Mouse (Mus musculus): Measurements from ENCODE around the gene Gm17482. TPM values are rescaled to one million over a fixed set of nuclear protein-coding genes. Genes with fewer than 3 reads are reported as not detected.
"Not testable (repeated sequence)": the region's sequence is repeated elsewhere in the genome, so short reads cannot be mapped to it uniquely, and the experiment has no call there.

The Gm17482 gene
- polyA plus RNA-seq, 1 experiment from 2014 or later = not detected

DNA sequence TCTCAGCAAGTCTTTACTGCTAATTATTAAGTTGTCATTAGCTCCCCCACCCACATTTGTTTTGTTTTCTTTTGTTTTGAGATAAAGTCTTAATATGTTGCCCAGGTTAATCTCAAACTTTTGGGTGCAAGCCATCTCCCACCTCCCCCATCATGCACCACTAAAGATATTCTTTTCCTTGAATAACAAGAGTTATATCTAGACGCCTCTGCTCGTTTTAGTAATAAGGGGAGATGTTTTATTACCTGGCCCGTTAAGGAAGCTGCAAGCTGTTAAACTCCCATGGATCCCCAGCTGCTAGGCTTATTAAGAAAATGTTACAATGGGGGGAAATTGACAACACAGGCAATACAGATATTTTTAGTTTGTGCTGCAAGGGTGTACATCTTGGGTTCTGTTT lies 3.4 kb downstream of the Gm17482 start:
- no peak for DNase-seq (ENCODE audit: low spot score)
- WGBS = 89% methylated on average over 3 of the region's 3 CpGs
- no peak overlapping the region for H3K4me3 ChIP-seq
- no peaks in the 10 kb centered on the region for H3K27me3 ChIP-seq (ENCODE audit: low read depth, poor library complexity, severe bottlenecking)
- no peak overlapping the region for H3K27ac ChIP-seq (replicated peaks)
- H3K36me3 ChIP-seq = no peaks in the 10 kb centered on the region
- no peaks in the 10 kb centered on the region for H3K9me3 ChIP-seq (replicated peaks)
- no peaks in the 10 kb centered on the region for H3K4me1 ChIP-seq

DNA sequence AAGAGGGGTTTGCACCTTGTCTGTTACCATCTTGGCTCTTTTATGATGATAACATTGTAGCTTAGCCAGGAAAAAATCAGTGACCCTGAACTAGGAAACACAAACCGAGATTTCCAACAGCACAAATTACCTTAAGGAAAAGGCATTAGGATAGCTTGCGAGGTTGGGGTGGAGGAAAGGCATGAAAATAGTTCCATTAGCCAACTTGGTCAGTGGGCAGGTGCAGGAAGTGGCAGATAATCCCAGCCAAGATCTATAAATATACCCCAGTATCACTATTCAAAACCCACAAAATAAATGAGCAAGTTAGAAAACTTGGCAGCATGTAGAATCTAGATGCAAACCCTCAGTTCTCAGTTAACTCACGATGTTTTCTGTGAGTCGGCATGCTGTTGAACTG lies 4.7 kb downstream of the Gm17482 start:
- Histone ChIP-seq H3K27me3 (ENCODE audit: low read depth, poor library complexity, severe bottlenecking) (no peaks in the 10 kb centered on the region), H3K36me3 (no peaks in the 10 kb centered on the region), H3K4me3 (no peak overlapping the region), H3K4me1 (no peaks in the 10 kb centered on the region), H3K9me3 (replicated peaks) (no peaks in the 10 kb centered on the region), H3K27ac (replicated peaks) (no peak overlapping the region)
- DNase-seq (ENCODE audit: low spot score) = no peak
- 87% methylated on average over 4 of the region's 4 CpGs for WGBS

DNA sequence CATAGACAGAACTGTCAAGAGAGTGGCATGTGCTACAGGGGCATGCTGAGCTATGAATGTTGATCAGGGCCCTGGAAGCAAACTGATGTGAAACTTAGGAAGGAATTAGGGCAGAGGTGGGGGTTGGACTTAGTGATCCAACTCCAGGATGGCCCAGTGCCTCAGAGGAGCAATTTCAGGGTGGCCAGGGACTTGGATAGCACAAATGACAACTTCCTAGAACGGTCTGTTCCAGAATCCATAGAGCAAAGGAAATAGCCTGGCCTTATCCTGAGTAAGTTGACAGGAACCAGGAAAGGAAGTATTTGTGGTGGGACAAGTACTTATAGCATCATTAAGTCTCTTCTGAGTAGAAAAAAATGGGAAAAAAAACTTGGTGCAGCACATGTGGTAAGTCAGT lies 5.4 kb downstream of the Gm17482 start:
- Histone ChIP-seq H3K4me1 (no peaks in the 10 kb centered on the region), H3K4me3 (no peak overlapping the region), H3K27ac (replicated peaks) (no peak overlapping the region), H3K27me3 (ENCODE audit: low read depth, poor library complexity, severe bottlenecking) (no peaks in the 10 kb centered on the region), H3K9me3 (replicated peaks) (no peaks in the 10 kb centered on the region), H3K36me3 (no peaks in the 10 kb centered on the region)
- no peak for DNase-seq (ENCODE audit: low spot score)
- 85% methylated on average over 1 of the region's 1 CpGs for WGBS

DNA sequence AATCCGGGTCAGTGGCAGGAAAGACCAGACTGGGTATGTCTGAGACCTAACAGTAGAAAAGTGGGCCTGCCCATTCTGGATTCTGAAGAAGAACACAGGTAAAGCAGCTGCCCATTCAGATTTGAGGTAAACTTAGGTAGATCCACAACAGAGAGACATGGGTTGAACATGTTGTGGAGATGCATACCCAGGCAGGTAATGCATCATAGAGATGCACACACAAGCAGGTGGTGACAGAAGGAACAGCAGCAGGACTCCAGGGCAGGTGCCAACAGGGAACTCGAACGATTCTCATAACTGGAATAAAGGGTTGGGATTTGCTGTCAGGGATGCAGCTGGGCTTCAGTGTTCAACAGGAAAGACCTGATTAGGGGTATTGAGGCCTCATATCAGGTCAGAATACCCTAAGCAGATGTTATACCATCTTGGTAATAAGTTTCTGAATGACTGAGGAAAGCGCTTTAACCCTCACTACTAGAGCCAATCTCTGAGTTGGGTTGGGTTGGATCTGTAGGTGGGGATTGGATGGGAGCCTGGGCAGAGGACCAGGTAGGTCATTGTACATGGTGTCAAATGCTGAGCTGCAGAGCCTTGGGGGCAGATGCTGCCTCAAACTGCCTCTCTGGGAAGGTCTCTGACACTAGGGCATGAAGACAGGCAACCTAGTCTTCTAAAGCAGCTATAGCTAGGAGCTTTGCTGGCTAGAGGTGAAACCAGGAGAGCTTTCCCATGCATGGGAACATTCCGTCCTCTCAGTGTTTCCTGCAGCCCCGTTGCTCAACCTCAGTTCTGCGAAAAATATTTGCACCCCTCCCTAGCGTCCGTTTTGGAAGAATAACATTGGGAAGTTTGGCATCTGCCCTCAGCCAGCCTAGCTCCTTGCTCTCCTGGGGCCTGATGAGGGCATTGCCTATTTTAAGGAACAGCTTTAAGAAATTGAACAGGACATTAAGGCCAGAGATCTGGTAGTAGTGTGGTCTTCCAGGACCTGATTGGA lies 11.2 kb downstream of the Gm17482 start:
- H3K27me3 ChIP-seq (ENCODE audit: low read depth, poor library complexity, severe bottlenecking) = no peaks in the 10 kb centered on the region
- no peaks in the 10 kb centered on the region for H3K9me3 ChIP-seq (replicated peaks)
- H3K27ac ChIP-seq (replicated peaks) = no peak overlapping the region
- no peak overlapping the region for H3K4me3 ChIP-seq
- 87% methylated on average over 9 of the region's 9 CpGs for WGBS
- no peaks in the 10 kb centered on the region for H3K36me3 ChIP-seq
- DNase-seq (ENCODE audit: low spot score) = no peak
- H3K4me1 ChIP-seq = no peaks in the 10 kb centered on the region

DNA sequence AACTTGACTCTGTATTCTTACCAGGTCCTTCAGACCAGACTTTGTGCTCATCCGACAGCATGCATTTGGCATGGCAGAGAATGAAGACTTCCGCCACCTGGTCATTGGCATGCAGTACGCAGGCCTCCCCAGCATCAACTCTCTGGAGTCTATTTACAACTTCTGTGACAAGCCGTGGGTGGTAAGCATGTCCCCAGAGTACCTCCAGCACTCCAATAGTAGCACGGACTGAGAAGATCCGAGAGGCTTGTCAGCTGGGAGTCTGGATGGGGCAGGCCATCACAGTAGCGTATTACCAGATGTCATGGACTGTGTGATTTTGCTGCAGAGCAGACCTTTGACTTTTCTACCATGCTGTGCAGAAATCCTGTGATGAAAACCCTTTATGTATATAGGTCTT lies 12.2 kb downstream of the Gm17482 start:
- WGBS = 88% methylated on average over 7 of the region's 7 CpGs
- no peak for DNase-seq (ENCODE audit: low spot score)

DNA sequence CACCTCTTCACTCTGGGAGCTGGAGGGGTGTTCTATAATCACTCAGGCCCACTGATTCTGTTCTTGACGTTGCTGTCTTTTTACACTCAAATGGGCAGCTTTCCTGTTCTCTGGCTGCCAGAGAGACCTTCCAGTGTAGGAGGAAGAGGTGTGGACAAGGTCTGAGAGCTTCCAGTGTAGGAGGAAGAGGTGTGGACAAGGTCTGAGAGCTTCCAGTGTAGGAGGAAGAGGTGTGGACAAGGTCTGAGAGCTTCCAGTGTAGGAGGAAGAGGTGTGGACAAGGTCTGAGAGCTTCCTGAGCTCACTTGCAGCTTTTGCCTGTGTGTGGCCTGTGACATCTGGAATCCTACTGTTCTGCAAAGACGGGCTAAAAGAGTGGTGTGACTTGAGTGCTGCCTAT lies 13.3 kb downstream of the Gm17482 start:
- 59% methylated on average over 2 of the region's 2 CpGs for WGBS
- H3K4me3 ChIP-seq; H3K9me3 ChIP-seq (replicated peaks); H3K36me3 ChIP-seq; H3K27me3 ChIP-seq (ENCODE audit: low read depth, poor library complexity, severe bottlenecking); H3K4me1 ChIP-seq; H3K27ac ChIP-seq (replicated peaks); DNase-seq (ENCODE audit: low spot score): not testable (repeated sequence)

More for the DNA sequence above, 12.2 kb downstream of the Gm17482 start:
- Histone ChIP-seq H3K4me3 (no peak overlapping the region), H3K9me3 (replicated peaks) (no peaks in the 10 kb centered on the region), H3K27ac (replicated peaks) (no peak overlapping the region), H3K4me1 (no peaks in the 10 kb centered on the region), H3K27me3 (ENCODE audit: low read depth, poor library complexity, severe bottlenecking) (no peaks in the 10 kb centered on the region), H3K36me3 (no peaks in the 10 kb centered on the region)

DNA sequence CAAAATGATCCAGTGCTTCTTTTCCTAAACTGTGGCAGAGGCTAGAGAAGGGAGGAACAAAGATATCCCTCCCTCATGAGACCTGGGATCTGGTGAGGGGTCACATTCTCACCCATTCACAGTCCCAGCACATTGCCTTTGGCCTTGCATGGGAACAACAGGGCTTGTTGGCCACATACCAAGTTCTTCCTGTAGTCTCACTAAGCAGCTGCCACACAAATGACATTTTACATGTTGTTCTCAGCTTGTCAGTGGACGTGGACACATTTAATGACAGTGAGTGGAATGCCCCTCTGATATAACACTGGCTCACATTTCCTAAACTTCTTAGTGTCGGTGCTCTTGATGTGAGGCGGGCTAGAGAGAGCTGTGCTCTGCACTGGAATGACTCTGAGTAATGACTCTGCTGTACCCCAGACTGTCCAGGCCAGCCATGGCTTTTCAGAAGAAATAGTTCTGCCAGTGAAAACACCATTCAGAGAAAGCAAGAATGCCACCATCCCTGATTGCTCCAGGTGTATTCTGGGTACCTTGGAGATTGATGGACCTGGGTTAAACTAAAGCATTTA lies 14.1 kb downstream of the Gm17482 start:
- Histone ChIP-seq H3K9me3 (replicated peaks) (no peaks in the 10 kb centered on the region), H3K27me3 (ENCODE audit: low read depth, poor library complexity, severe bottlenecking) (0 out of 2 replicates have a peak, but pooled peaks cover 3% of the 10 kb centered on the region), H3K4me3 (no peak overlapping the region), H3K27ac (replicated peaks) (no peak overlapping the region), H3K4me1 (no peaks in the 10 kb centered on the region), H3K36me3 (no peaks in the 10 kb centered on the region)
- DNase-seq (ENCODE audit: low spot score) = no peak
- 84% methylated on average over 3 of the region's 3 CpGs for WGBS

DNA sequence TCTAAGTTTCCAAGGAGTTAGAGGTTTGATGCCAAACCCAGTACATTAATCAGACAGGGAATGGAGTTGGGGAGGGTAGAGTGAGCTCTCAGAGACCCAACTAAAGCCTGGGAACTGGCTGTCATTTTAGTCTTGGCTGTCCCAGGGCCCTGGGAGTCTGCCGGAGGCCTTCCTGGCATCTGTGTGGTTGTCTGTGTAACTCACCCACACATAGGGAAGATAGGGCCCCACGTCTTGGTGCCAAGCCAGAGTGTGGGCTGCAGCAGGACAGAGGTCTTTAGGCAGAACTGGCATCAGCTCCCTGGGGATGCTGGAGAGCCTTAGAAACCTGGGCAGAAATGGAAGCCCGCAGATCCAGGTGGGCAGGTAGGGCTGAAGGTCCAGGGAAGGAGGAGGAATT lies 14.8 kb downstream of the Gm17482 start:
- WGBS = 85% methylated on average over 3 of the region's 3 CpGs
- no peak overlapping the region for H3K27ac ChIP-seq (replicated peaks)
- H3K27me3 ChIP-seq (ENCODE audit: low read depth, poor library complexity, severe bottlenecking) = 0 out of 2 replicates have a peak, but pooled peaks cover 3% of the 10 kb centered on the region
- H3K9me3 ChIP-seq (replicated peaks) = no peaks in the 10 kb centered on the region
- DNase-seq (ENCODE audit: low spot score) = no peak
- H3K36me3 ChIP-seq = no peaks in the 10 kb centered on the region
- no peaks in the 10 kb centered on the region for H3K4me1 ChIP-seq
- no peak overlapping the region for H3K4me3 ChIP-seq

DNA sequence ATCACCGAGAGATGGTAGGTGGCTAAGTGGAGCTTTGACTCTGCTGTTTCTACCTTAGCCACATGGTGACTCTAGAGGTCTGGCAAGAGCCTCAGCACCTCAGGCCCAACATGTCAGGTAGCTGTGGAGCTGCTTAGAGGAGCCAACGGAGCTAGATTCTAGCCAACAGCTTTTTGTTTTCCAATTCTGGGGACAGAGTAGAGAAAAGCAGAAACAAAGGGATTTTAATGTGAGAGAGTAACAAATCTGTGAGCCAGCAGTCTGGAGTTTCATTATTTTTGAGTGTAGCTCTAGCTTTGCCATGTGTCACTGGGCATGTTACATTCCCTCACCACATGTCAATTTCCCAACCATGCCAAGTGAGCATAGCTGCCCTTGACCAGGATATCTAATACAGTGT lies 17.1 kb downstream of the Gm17482 start:
- no peak overlapping the region for H3K4me3 ChIP-seq
- H3K27ac ChIP-seq (replicated peaks) = no peak overlapping the region
- 78% methylated on average over 2 of the region's 2 CpGs for WGBS

DNA sequence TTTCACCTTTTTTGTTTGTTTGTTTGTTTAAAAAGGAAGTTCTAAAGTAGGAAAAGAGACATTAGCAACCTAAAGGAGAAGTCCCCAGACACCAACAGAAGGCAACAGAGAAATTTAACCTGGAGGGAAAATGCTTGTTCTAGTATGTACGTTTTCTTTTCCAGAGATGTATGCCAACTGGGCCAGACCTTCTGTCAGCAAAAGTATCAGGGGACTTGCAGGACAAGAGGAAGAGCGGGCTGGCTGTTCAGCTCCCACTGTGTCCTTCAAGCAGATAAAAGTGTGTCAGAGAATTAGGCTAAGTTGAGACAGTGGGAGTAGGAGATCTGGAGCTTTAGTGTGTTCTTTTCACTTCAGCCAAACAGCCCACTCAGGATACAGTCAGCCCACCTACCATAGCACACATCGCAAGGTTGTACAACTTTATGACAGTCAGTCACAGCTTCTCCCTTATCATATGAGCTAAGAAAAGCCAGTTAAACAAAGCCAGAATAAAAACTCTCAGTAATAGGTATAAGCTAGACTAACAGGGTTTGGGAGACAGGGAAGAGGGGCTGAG lies 18.4 kb downstream of the Gm17482 start:
- H3K27me3 ChIP-seq (ENCODE audit: low read depth, poor library complexity, severe bottlenecking) = peaks cover 14% of the 10 kb centered on the region
- H3K4me1 ChIP-seq = peaks cover 16% of the 10 kb centered on the region
- no peak for DNase-seq (ENCODE audit: low spot score)
- 88% methylated on average over 3 of the region's 3 CpGs for WGBS
- H3K27ac ChIP-seq (replicated peaks) = no peak overlapping the region
- H3K36me3 ChIP-seq = no peaks in the 10 kb centered on the region
- no peaks in the 10 kb centered on the region for H3K9me3 ChIP-seq (replicated peaks)
- no peak overlapping the region for H3K4me3 ChIP-seq

More for the DNA sequence above, 17.1 kb downstream of the Gm17482 start:
- H3K36me3 ChIP-seq = no peaks in the 10 kb centered on the region
- H3K4me1 ChIP-seq = peaks cover 16% of the 10 kb centered on the region
- H3K27me3 ChIP-seq (ENCODE audit: low read depth, poor library complexity, severe bottlenecking) = 0 out of 2 replicates have a peak, but pooled peaks cover 3% of the 10 kb centered on the region
- DNase-seq (ENCODE audit: low spot score) = no peak
- H3K9me3 ChIP-seq (replicated peaks) = no peaks in the 10 kb centered on the region

DNA sequence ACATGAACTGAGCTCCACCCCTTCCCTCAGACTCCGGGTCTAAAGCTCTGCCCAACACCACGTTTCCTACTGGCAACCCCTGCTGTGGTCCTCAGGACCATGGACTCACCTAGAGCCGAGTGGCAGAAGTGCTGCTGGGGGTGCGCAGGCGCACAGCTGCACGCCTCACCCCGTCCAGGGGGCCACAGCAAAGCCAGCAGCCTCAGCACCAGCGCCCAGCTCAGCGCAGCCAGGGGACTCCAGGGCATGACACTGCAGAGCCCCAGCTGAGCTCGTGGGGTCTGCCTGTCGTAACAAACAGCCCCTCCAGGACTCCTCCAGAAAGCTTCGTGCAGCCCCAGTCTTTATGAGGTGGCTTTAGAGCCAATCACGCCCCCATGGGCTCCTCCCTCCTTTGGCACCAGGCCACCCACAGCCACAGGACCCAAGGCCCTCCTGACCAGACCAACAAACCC lies 24.4 kb downstream of the Gm17482 start:
- H3K36me3 ChIP-seq = no peaks in the 10 kb centered on the region
- peak; percentile 24 for DNase-seq (ENCODE audit: low spot score)
- peak overlapping the region; percentile 26 for H3K4me3 ChIP-seq
- 3% methylated on average over 13 of the region's 13 CpGs for WGBS
- H3K9me3 ChIP-seq (replicated peaks) = no peaks in the 10 kb centered on the region
- peak overlapping the region; percentile 18; the same call in 1 of the 2 replicates for H3K27ac ChIP-seq (replicated peaks)
- H3K27me3 ChIP-seq (ENCODE audit: low read depth, poor library complexity, severe bottlenecking) = peaks cover 28% of the 10 kb centered on the region
- H3K4me1 ChIP-seq = peaks cover 35% of the 10 kb centered on the region

DNA sequence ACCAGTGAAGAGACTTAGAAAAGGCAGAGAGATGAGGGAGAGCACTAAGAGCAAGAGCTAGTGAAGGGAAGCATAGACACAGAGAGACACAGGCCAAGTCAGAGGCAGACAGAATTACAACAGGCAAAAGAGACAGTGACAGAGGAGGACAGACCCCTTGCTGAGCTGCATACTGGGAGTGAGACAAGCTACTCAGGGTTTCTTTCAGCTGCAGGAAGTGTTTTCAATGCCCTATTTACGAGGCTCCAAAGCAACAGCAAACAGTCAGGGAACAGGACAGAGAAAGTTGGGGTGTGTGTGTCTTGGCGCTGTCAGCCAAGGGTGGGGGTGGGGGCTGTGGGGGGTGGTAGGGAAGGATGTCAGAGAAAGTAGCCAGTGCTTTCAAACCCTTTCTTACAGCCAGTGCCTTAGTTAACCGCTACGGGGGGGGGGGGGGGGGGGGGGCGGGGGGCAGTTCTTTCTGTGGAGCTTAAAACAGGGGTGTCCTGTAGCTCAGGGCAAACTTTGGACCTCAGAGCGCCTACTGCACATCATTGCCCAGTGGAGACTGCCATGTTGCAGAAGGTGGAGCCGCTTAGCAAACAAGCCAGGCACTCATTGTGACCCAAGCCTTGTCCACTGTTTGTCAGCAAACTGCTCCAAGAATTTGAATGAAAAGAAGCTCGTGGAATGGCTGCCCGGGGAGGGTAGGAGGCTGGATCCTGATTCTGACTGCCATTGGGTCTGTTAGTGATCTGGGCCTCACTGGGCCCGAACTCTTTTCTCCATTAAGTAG lies 25.1 kb downstream of the Gm17482 start, which contains the start of gene Timp4:
Timp4 (minus strand) TSS at position 107 of the 775 bp plus-strand sequence.
- H3K36me3 ChIP-seq = no peaks in the 10 kb centered on the region
- peaks cover 28% of the 10 kb centered on the region for H3K27me3 ChIP-seq (ENCODE audit: low read depth, poor library complexity, severe bottlenecking)
- peak within 1 kb of the TSS; percentile 33; the same call in 1 of the 2 replicates for H3K27ac ChIP-seq (replicated peaks)
- H3K9me3 ChIP-seq (replicated peaks) = no peaks in the 10 kb centered on the region
- WGBS = 20% methylated on average over 8 of the region's 10 CpGs
- DNase-seq (ENCODE audit: low spot score) = no peak
- H3K4me1 ChIP-seq = peaks cover 31% of the 10 kb centered on the region
- peak within 1 kb of the TSS; percentile 26 for H3K4me3 ChIP-seq
